Mouse (Mus musculus): ENCODE data around the gene Ahcy.

DNA sequence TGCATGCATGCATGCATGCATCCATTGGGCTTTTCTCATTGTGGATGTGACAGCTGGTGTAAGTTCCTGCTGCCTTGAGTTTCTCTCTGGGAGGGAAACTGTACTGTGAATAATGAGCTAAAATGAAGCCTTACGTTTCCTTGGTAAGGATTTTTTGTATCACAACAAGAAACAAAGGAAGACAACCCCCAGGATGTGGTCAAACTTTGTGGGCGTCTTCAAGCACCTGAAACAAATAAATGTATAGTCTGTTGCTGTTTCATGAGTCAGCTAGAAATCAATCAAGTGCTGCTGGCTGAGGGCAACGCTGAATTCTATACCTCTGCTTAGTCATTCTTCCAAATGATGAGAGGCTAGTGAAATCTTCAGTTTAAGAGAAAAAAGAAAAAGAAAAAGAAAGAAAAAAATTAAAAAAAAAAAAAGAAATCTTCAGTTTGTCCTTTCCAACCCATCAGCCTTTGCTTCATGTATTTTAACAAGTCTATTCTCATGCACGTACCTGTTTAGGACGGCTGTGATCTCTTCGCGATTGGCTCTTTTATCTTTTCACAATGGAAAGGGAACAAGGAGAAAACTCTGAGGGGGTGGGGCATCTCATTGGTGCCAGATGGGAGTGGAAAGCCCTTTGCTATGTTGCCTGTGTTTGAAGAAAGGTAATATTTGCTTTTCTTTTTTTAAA is 5.3 kb upstream of the Ahcy start:
- no peak for TF ChIP-seq MYOD1 (IDR thresholded peaks at IDR 0.05; ENCODE audit: control insufficient read depth, insufficient read length, low read depth)
- no peak for TF ChIP-seq CTCF (IDR thresholded peaks at IDR 0.05; ENCODE audit: control insufficient read depth, insufficient read depth, insufficient read length)
- no peak for TF ChIP-seq MYOG (IDR thresholded peaks at IDR 0.05; ENCODE audit: control insufficient read depth, extremely low read depth, insufficient read length)
- no peak for TF ChIP-seq MAX (IDR thresholded peaks at IDR 0.05)
- TF ChIP-seq FOSL1 (IDR thresholded peaks at IDR 0.05; ENCODE audit: insufficient read depth, low read length, poor library complexity, severe bottlenecking) = no peak
- TF ChIP-seq USF1 (IDR thresholded peaks at IDR 0.05; ENCODE audit: low read depth) = no peak
